Mouse (Mus musculus): ENCODE data around the gene Alkbh8.
"Not testable (repeated sequence)": the region's sequence is repeated elsewhere in the genome, so short reads cannot be mapped to it uniquely, and the experiment has no call there.

Gene Alkbh8

GRCm38 (mm10) chr9:3334962-3335767 lies at the start of gene Alkbh8:
TSS of gene Alkbh8 (plus strand) at chr9:3335140.
- peak; percentile 86 for DNase-seq

- no peak for DNase-seq
These were observed 25.6 kb upstream of the Alkbh8 start for GRCm38 (mm10) chr9:3309292-3309836.

GRCm38 (mm10) chr9:3310016-3310415 lies 24.9 kb upstream of the Alkbh8 start:
- no peak for DNase-seq

- peak; percentile 21 for DNase-seq
These were observed 7.4 kb upstream of the Alkbh8 start for GRCm38 (mm10) chr9:3327342-3328053.

- DNase-seq = peak; percentile 55
These were observed 6.8 kb upstream of the Alkbh8 start for GRCm38 (mm10) chr9:3328054-3328595.

- DNase-seq = no peak
These were observed 4.6 kb upstream of the Alkbh8 start for GRCm38 (mm10) chr9:3330319-3330718.

GRCm38 (mm10) chr9:3330737-3331384 lies 4.1 kb upstream of the Alkbh8 start:
- peak; percentile 41 for DNase-seq

GRCm38 (mm10) chr9:3336661-3337060 lies 1.7 kb downstream of the Alkbh8 start:
- DNase-seq = no peak

- DNase-seq = no peak
These were observed 10.2 kb downstream of the Alkbh8 start for GRCm38 (mm10) chr9:3345136-3345535.

GRCm38 (mm10) chr9:3345967-3346366 lies 11.0 kb downstream of the Alkbh8 start:
- DNase-seq = no peak

- no peak for DNase-seq
These were observed 15.1 kb downstream of the Alkbh8 start for GRCm38 (mm10) chr9:3350056-3350455.

- DNase-seq = not testable (repeated sequence)
These were observed 41.4 kb downstream of the Alkbh8 start for GRCm38 (mm10) chr9:3376323-3376722.

- DNase-seq = peak; percentile 84
These were observed 68.6 kb downstream of the Alkbh8 start, which contains the start of gene Cwf19l2 for GRCm38 (mm10) chr9:3403251-3404208. TSS of gene Cwf19l2 (plus strand) at chr9:3403592.

- DNase-seq = no peak
These were observed 69.4 kb downstream of the Alkbh8 start for GRCm38 (mm10) chr9:3404372-3404771.

- not testable (repeated sequence) for DNase-seq
These were observed 104.8 kb downstream of the Alkbh8 start for GRCm38 (mm10) chr9:3439555-3440300.
